Mouse (Mus musculus): Measurements from ENCODE around the gene Adgrf1. TPM values are rescaled to one million over a fixed set of nuclear protein-coding genes. Genes with fewer than 3 reads are reported as not detected.

The Adgrf1 gene
- polyA plus RNA-seq, 1 experiment: not detected

GRCm38 (mm10) chr17:43256536-43257135 is 13.5 kb upstream of the Adgrf1 start:
- Histone ChIP-seq H3K27me3 (ENCODE audit: control insufficient read depth, insufficient read depth, insufficient read length) (no peaks in the 10 kb centered on the region), H3K79me2 (ENCODE audit: control insufficient read depth, insufficient read depth) (no peaks in the 10 kb centered on the region), H3K4me3 (no peak overlapping the region), H3K4me2 (ENCODE audit: low read depth) (no peak overlapping the region), H3ac (ENCODE audit: control insufficient read depth, insufficient read length) (no peak overlapping the region), H3K36me3 (ENCODE audit: control insufficient read depth, insufficient read depth) (no peaks in the 10 kb centered on the region)
- no peak for TF ChIP-seq TCF3 (IDR thresholded peaks at IDR 0.05; ENCODE audit: insufficient read length, low read depth)
- no peak for TF ChIP-seq REST (IDR thresholded peaks at IDR 0.05; ENCODE audit: insufficient read depth, insufficient read length)
- TF ChIP-seq MYOG (IDR thresholded peaks at IDR 0.05; ENCODE audit: control insufficient read depth in 1 of 3, insufficient read depth in 1 of 3, insufficient read length in 2 of 3, low read depth in 2 of 3): no peak
- TF ChIP-seq MAX (IDR thresholded peaks at IDR 0.05; ENCODE audit: low read depth): no peak
- no peak for TF ChIP-seq USF1 (IDR thresholded peaks at IDR 0.05; ENCODE audit: low read depth)

GRCm38 (mm10) chr17:43257699-43258098 is 12.4 kb upstream of the Adgrf1 start:
- H3ac ChIP-seq (ENCODE audit: control insufficient read depth, insufficient read length): no peak overlapping the region
- no peaks in the 10 kb centered on the region for H3K27me3 ChIP-seq (ENCODE audit: control insufficient read depth, insufficient read depth, insufficient read length)
- H3K36me3 ChIP-seq (ENCODE audit: control insufficient read depth, insufficient read depth): no peaks in the 10 kb centered on the region
- H3K79me2 ChIP-seq (ENCODE audit: control insufficient read depth, insufficient read depth): no peaks in the 10 kb centered on the region
- H3K4me2 ChIP-seq (ENCODE audit: low read depth): no peak overlapping the region
- no peak overlapping the region for H3K4me3 ChIP-seq
- TF ChIP-seq USF1 (IDR thresholded peaks at IDR 0.05; ENCODE audit: low read depth) (no peak), E2F4 (IDR thresholded peaks at IDR 0.05; ENCODE audit: insufficient read depth) (no peak), POLR2AphosphoS2 (IDR thresholded peaks at IDR 0.05; ENCODE audit: insufficient read length, low read depth) (no peak), CEBPB (IDR thresholded peaks at IDR 0.05; ENCODE audit: insufficient read depth, poor library complexity, severe bottlenecking) (no peak), POLR2A (IDR thresholded peaks at IDR 0.05; ENCODE audit: insufficient read length, low read depth) (no peak), MAX (IDR thresholded peaks at IDR 0.05; ENCODE audit: low read depth) (no peak), TCF3 (IDR thresholded peaks at IDR 0.05; ENCODE audit: insufficient read length, low read depth) (no peak), SRF (IDR thresholded peaks at IDR 0.05; ENCODE audit: control insufficient read depth, insufficient read length, low read depth) (no peak), TCF12 (IDR thresholded peaks at IDR 0.05; ENCODE audit: insufficient read depth, poor library complexity, severe bottlenecking) (no peak), REST (IDR thresholded peaks at IDR 0.05; ENCODE audit: insufficient read depth, insufficient read length) (no peak), MYOG (IDR thresholded peaks at IDR 0.05; ENCODE audit: control insufficient read depth in 1 of 3, insufficient read depth in 1 of 3, insufficient read length in 2 of 3, low read depth in 2 of 3) (no peak), MYOD1 (IDR thresholded peaks at IDR 0.05; ENCODE audit: control insufficient read depth in 1 of 3, insufficient read length in 2 of 3, low read depth in 2 of 3) (no peak)

DNA sequence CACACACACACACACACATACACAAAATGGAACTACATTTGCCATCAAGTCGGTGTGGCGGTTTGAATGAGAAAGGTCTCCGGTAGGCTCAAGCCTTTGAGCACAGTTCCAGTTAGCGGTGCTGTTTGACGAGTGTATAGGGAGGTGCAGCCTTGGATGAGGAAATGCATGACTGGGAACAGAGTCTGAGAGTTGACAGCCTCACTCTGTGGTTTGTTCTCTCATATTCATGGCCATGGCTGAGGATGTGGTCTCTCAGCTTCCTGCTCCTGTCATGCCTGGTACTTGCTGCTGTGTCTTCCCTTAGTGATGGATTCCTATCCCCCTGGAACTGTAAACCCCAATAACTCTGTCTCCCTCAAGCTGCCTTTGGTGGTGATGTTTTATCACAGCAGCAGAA is 8.2 kb upstream of the Adgrf1 start:
- Histone ChIP-seq H3K4me2 (ENCODE audit: low read depth) (no peak overlapping the region), H3K27me3 (ENCODE audit: control insufficient read depth, insufficient read depth, insufficient read length) (no peaks in the 10 kb centered on the region), H3K36me3 (ENCODE audit: control insufficient read depth, insufficient read depth) (no peaks in the 10 kb centered on the region), H3K4me3 (no peak overlapping the region), H3K79me2 (ENCODE audit: control insufficient read depth, insufficient read depth) (no peaks in the 10 kb centered on the region), H3ac (ENCODE audit: control insufficient read depth, insufficient read length) (no peak overlapping the region)
- no peak for TF ChIP-seq MYOD1 (IDR thresholded peaks at IDR 0.05; ENCODE audit: control insufficient read depth in 1 of 3, insufficient read length in 2 of 3, low read depth in 2 of 3)
- TF ChIP-seq CEBPB (IDR thresholded peaks at IDR 0.05; ENCODE audit: insufficient read depth, poor library complexity, severe bottlenecking): no peak
- TF ChIP-seq REST (IDR thresholded peaks at IDR 0.05; ENCODE audit: insufficient read depth, insufficient read length): no peak
- TF ChIP-seq TCF3 (IDR thresholded peaks at IDR 0.05; ENCODE audit: insufficient read length, low read depth): no peak
- TF ChIP-seq POLR2AphosphoS2 (IDR thresholded peaks at IDR 0.05; ENCODE audit: insufficient read length, low read depth): no peak
- no peak for TF ChIP-seq SRF (IDR thresholded peaks at IDR 0.05; ENCODE audit: control insufficient read depth, insufficient read length, low read depth)
- no peak for TF ChIP-seq POLR2A (IDR thresholded peaks at IDR 0.05; ENCODE audit: insufficient read length, low read depth)
- TF ChIP-seq MYOG (IDR thresholded peaks at IDR 0.05; ENCODE audit: control insufficient read depth in 1 of 3, insufficient read depth in 1 of 3, insufficient read length in 2 of 3, low read depth in 2 of 3): no peak
- TF ChIP-seq MAX (IDR thresholded peaks at IDR 0.05; ENCODE audit: low read depth): no peak
- no peak for TF ChIP-seq TCF12 (IDR thresholded peaks at IDR 0.05; ENCODE audit: insufficient read depth, poor library complexity, severe bottlenecking)
- no peak for TF ChIP-seq USF1 (IDR thresholded peaks at IDR 0.05; ENCODE audit: low read depth)
- TF ChIP-seq E2F4 (IDR thresholded peaks at IDR 0.05; ENCODE audit: insufficient read depth): no peak

DNA sequence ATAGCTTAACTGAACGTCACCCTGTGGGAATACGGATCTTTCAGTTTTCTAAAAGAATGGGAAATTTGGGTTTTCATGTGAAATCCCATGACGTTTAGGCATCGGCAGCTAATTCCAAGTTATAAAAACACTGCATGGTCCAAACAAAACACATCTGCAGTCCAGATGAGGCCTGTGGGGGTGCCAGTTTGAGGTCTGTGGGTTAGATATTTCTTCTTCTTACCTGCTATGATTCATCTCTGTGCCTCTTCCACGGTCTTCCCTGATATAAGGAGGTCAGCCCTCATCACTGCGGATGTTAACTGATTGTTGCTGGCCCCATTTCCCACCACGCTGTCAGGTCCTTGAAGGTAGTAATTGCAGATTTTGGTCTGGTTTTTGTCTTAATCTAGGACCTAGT is 5.4 kb upstream of the Adgrf1 start:
- Histone ChIP-seq H3K4me2 (ENCODE audit: low read depth) (no peak overlapping the region), H3K79me2 (ENCODE audit: control insufficient read depth, insufficient read depth) (no peaks in the 10 kb centered on the region), H3K27me3 (ENCODE audit: control insufficient read depth, insufficient read depth, insufficient read length) (no peaks in the 10 kb centered on the region), H3K4me3 (no peak overlapping the region), H3K36me3 (ENCODE audit: control insufficient read depth, insufficient read depth) (no peaks in the 10 kb centered on the region), H3ac (ENCODE audit: control insufficient read depth, insufficient read length) (no peak overlapping the region)
- TF ChIP-seq MYOD1 (IDR thresholded peaks at IDR 0.05; ENCODE audit: control insufficient read depth in 1 of 3, insufficient read length in 2 of 3, low read depth in 2 of 3) (no peak), CEBPB (IDR thresholded peaks at IDR 0.05; ENCODE audit: insufficient read depth, poor library complexity, severe bottlenecking) (no peak), TCF12 (IDR thresholded peaks at IDR 0.05; ENCODE audit: insufficient read depth, poor library complexity, severe bottlenecking) (no peak), TCF3 (IDR thresholded peaks at IDR 0.05; ENCODE audit: insufficient read length, low read depth) (no peak), SRF (IDR thresholded peaks at IDR 0.05; ENCODE audit: control insufficient read depth, insufficient read length, low read depth) (no peak), E2F4 (IDR thresholded peaks at IDR 0.05; ENCODE audit: insufficient read depth) (no peak)

- TF ChIP-seq E2F4 (IDR thresholded peaks at IDR 0.05; ENCODE audit: insufficient read depth) (no peak), REST (IDR thresholded peaks at IDR 0.05; ENCODE audit: insufficient read depth, insufficient read length) (no peak), CEBPB (IDR thresholded peaks at IDR 0.05; ENCODE audit: insufficient read depth, poor library complexity, severe bottlenecking) (no peak), POLR2AphosphoS2 (IDR thresholded peaks at IDR 0.05; ENCODE audit: insufficient read length, low read depth) (no peak), MAX (IDR thresholded peaks at IDR 0.05; ENCODE audit: low read depth) (no peak), POLR2A (IDR thresholded peaks at IDR 0.05; ENCODE audit: insufficient read length, low read depth) (no peak), SRF (IDR thresholded peaks at IDR 0.05; ENCODE audit: control insufficient read depth, insufficient read length, low read depth) (no peak)
- no peak overlapping the region for H3ac ChIP-seq (ENCODE audit: control insufficient read depth, insufficient read length)
- H3K79me2 ChIP-seq (ENCODE audit: control insufficient read depth, insufficient read depth): no peaks in the 10 kb centered on the region
- peak overlapping the region; percentile 64 for H3K4me2 ChIP-seq (ENCODE audit: low read depth)
- no peaks in the 10 kb centered on the region for H3K36me3 ChIP-seq (ENCODE audit: control insufficient read depth, insufficient read depth)
- no peak overlapping the region for H3K4me3 ChIP-seq
- no peaks in the 10 kb centered on the region for H3K27me3 ChIP-seq (ENCODE audit: control insufficient read depth, insufficient read depth, insufficient read length)
These were observed 4.8 kb upstream of the Adgrf1 start for GRCm38 (mm10) chr17:43265178-43265837.

Measured in myocyte (in vitro differentiated cells).